Mouse (Mus musculus): ENCODE data around the gene Chek2. TPM values are rescaled to one million over a fixed set of nuclear protein-coding genes. Genes with fewer than 3 reads are reported as not detected.

Chek2 gene
- polyA plus RNA-seq, 1 experiment: 3.3 TPM

DNA sequence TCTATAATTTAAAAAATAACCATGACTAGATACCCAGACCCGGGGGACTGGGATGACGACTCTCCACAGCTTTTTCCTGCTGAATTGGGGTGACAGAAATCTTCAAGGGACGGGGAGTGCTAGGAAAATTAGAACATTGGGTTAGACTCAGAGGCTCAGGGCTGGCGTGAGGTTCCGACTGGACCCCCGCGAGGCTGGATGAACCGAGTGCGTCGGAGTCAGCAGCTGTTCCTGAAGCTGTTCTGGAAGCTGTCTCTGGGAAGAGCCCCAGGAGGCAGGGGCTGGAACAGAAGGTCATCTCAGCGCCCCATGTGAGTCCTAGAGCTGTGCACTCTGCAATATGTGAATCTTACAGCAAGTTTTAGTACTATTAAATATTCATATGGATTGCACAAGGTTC is 75.1 kb downstream of the Chek2 start:
- 47% methylated on average over 11 of the region's 11 CpGs for WGBS
- Histone ChIP-seq H3K4me3 (replicated peaks; ENCODE audit: insufficient read depth, low read depth, low read length) (no peak overlapping the region), H3K27ac (ENCODE audit: insufficient read depth, low read length) (no peak overlapping the region), H3K4me1 (ENCODE audit: control insufficient read depth, insufficient read depth, low read length) (peaks cover 5% of the 10 kb centered on the region; the same call in 1 of the 2 replicates), H3K27me3 (ENCODE audit: control insufficient read depth, insufficient read depth, low read length) (no peaks in the 10 kb centered on the region)
- DNase-seq: no peak
- TF ChIP-seq POLR2A (IDR thresholded peaks at IDR 0.05; ENCODE audit: borderline replicate concordance, insufficient read depth, low read length) (no peak), CTCF (IDR thresholded peaks at IDR 0.05; ENCODE audit: borderline replicate concordance, insufficient read depth, low read depth, low read length) (no peak)

DNA sequence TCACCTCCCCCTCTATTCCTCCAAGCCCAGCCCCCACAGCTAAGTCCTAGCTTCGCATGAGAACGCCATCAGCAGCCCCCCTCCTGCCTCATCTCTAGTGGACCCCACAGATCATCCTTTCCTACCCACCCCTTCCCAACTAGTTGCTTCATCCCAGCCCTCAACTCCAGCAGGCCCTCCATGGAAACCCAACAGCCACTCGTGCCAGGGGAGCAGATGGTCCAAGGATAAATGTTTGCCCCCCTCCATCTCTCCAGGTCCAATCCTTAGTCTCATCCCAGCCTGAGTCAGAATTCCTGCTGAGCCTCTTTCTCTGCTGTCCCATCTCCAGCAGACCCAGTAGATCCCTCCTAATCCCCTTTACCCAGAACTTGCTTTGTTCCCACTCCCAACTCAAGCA is 76.5 kb downstream of the Chek2 start:
- WGBS: 58% methylated on average over 3 of the region's 3 CpGs
- DNase-seq: peak; percentile 35 to 54
- Histone ChIP-seq H3K4me3 (replicated peaks; ENCODE audit: insufficient read depth, low read depth, low read length) (no peak overlapping the region), H3K27me3 (ENCODE audit: control insufficient read depth, insufficient read depth, low read length) (no peaks in the 10 kb centered on the region), H3K27ac (ENCODE audit: insufficient read depth, low read length) (no peak overlapping the region), H3K4me1 (ENCODE audit: control insufficient read depth, insufficient read depth, low read length) (peaks cover 5% of the 10 kb centered on the region; the same call in 1 of the 2 replicates)
- TF ChIP-seq CTCF (IDR thresholded peaks at IDR 0.05; ENCODE audit: borderline replicate concordance, insufficient read depth, low read depth, low read length): no peak
- TF ChIP-seq POLR2A (IDR thresholded peaks at IDR 0.05; ENCODE audit: borderline replicate concordance, insufficient read depth, low read length): no peak

DNA sequence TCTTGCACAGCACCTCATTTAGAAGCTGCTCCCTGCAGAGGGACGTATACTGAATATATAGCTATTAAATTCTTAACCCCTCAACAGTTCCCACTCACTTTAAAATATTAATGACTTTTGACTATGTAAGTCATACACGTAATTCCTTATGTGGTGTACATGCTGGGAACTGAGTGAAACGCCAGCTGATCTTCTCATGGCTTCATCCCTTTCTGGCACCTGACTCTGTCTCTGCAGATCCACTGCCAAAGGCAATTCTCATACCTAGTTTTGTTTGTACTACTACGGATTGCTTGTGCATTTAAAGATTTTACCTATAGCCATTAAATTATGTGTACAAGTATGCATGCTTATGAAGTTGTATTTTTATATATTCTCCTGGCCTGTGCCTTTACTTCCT is 79.8 kb downstream of the Chek2 start:
- DNase-seq: peak in 1 of 2 experiments; percentile 7
- no peak for TF ChIP-seq CTCF (IDR thresholded peaks at IDR 0.05; ENCODE audit: borderline replicate concordance, insufficient read depth, low read depth, low read length)
- no peak for TF ChIP-seq POLR2A (IDR thresholded peaks at IDR 0.05; ENCODE audit: borderline replicate concordance, insufficient read depth, low read length)
- no peaks in the 10 kb centered on the region for H3K27me3 ChIP-seq (ENCODE audit: control insufficient read depth, insufficient read depth, low read length)
- H3K4me3 ChIP-seq (replicated peaks; ENCODE audit: insufficient read depth, low read depth, low read length): no peak overlapping the region
- peaks cover 5% of the 10 kb centered on the region; the same call in 1 of the 2 replicates for H3K4me1 ChIP-seq (ENCODE audit: control insufficient read depth, insufficient read depth, low read length)
- WGBS: 50% methylated on average over 4 of the region's 4 CpGs
- no peak overlapping the region for H3K27ac ChIP-seq (ENCODE audit: insufficient read depth, low read length)

DNA sequence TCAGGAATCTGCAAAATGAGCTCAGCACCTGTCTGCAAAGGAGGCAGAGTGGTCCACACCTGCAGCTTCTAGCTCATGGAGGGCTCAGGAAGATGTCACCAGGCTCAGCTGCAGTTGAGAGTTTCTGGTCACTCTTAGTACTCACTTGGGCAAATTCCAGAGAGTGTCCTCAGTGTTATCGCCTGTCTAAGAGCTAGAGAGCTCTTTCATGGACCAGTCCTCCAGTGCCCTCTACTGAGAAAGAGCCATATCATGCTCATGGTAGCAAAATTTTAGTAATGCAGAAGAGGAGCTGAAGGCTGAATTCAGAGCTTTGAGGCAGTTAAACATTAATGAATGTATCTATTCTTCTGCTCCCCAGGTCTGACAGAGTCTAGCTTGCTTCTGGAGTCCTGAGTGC is 83.6 kb downstream of the Chek2 start:
- TF ChIP-seq POLR2A (IDR thresholded peaks at IDR 0.05; ENCODE audit: borderline replicate concordance, insufficient read depth, low read length) (no peak), CTCF (IDR thresholded peaks at IDR 0.05; ENCODE audit: borderline replicate concordance, insufficient read depth, low read depth, low read length) (peak; percentile 24; the same call in 1 of the 2 replicates)
- Histone ChIP-seq H3K27ac (ENCODE audit: insufficient read depth, low read length) (no peak overlapping the region), H3K4me3 (replicated peaks; ENCODE audit: insufficient read depth, low read depth, low read length) (no peak overlapping the region), H3K27me3 (ENCODE audit: control insufficient read depth, insufficient read depth, low read length) (no peaks in the 10 kb centered on the region), H3K4me1 (ENCODE audit: control insufficient read depth, insufficient read depth, low read length) (no peaks in the 10 kb centered on the region)
- 16% methylated on average over 1 of the region's 1 CpGs for WGBS
- DNase-seq: peak; percentile 12

Other genes with a start within 250 kb of the Chek2 start
- 37.3 and 38.3 TPM in 2 replicates for gene Noc4l, start 186.6 kb upstream of the Chek2 start, polyA plus RNA-seq (2012; rRNA removed)
- 20.8 and 25.2 TPM in 2 replicates for gene Ddx51, start 186.5 kb upstream of the Chek2 start, polyA plus RNA-seq (2012; rRNA removed)
- gene Ep400, start 69.3 kb upstream of the Chek2 start, polyA plus RNA-seq (2012; rRNA removed): 36.4 and 43.1 TPM in 2 replicates
- gene Pus1, start 59.3 kb upstream of the Chek2 start, polyA plus RNA-seq (2012; rRNA removed): 26.5 and 28.8 TPM in 2 replicates
- 94.7 and 96.0 TPM in 2 replicates for gene Ulk1, start 29.9 kb upstream of the Chek2 start, polyA plus RNA-seq (2012; rRNA removed)
- 21.6 and 24.4 TPM in 2 replicates for gene Hscb, start 202 bp upstream of the Chek2 start, polyA plus RNA-seq (2012; rRNA removed)
- gene Ttc28, start 39.8 kb downstream of the Chek2 start, polyA plus RNA-seq (2012; rRNA removed): 5.5 and 6.7 TPM in 2 replicates